Mouse (Mus musculus) neural tube, embryonic 15.5 days (tissue): Measurements from ENCODE around the gene Ugcg. TPM values are rescaled to one million over a fixed set of nuclear protein-coding genes. Genes with fewer than 3 reads are reported as not detected.

Experiments used
- ATAC-seq: fragments of 200-750 bp; cut with Nextera tagmentation; 2 replicates; pipeline ENCODE4 v1.8.0; 2017; ENCODE audit warnings: mild to moderate bottlenecking, moderate TSS enrichment, moderate library complexity; ENCODE audit not compliant: low FRiP score
- H3K27ac ChIP-seq: fragments of 300-500 bp; sonication (generic); replicated peaks from 2 replicates; pipeline ENCODE4 v1.5.1; 2015; ENCODE audit warnings: mild to moderate bottlenecking, inconsistent platforms
- H3K27me3 ChIP-seq: fragments of 300-500 bp; sonication (generic); replicated peaks from 2 replicates; pipeline ENCODE4 v1.6.1; 2015; ENCODE audit warnings: inconsistent platforms
- H3K36me3 ChIP-seq: fragments of 300-500 bp; sonication (generic); 2 replicates; pipeline ENCODE4 v1.6.1; 2015; ENCODE audit warnings: inconsistent platforms
- H3K4me1 ChIP-seq: fragments of 300-500 bp; sonication (generic); 2 replicates; pipeline ENCODE4 v1.6.1; 2015; ENCODE audit warnings: inconsistent platforms
- H3K4me2 ChIP-seq: fragments of 300-500 bp; sonication (generic); 2 replicates; pipeline ENCODE4 v1.6.1; 2015; ENCODE audit warnings: inconsistent platforms, mild to moderate bottlenecking, moderate library complexity
- H3K4me3 ChIP-seq: fragments of 300-500 bp; sonication (generic); replicated peaks from 2 replicates; pipeline ENCODE4 v1.5.1; 2015; ENCODE audit warnings: mild to moderate bottlenecking, inconsistent platforms
- H3K9ac ChIP-seq: fragments of 300-500 bp; sonication (generic); replicated peaks from 2 replicates; pipeline ENCODE4 v1.6.1; 2015; ENCODE audit warnings: mild to moderate bottlenecking, inconsistent platforms
- H3K9me3 ChIP-seq: fragments of 300-500 bp; sonication (generic); replicated peaks from 2 replicates; pipeline ENCODE4 v1.6.1; 2016; ENCODE audit warnings: inconsistent platforms
- WGBS: fragments of 180-500 bp; shearing (Covaris S2); methylation state at CpG from one replicate; pipeline ENCODE4 v1.1.7; 2015; ENCODE audit warnings: mixed read lengths; 5-methylcytosine and 5-hydroxymethylcytosine counted together
- polyA plus RNA-seq: library from polyadenylated mRNA; unstranded; fragments of >200 nt; fragmentation: Nextera tagmentation; extraction: Ambion mirVana; gene quantifications from 2 replicates; pipeline ENCODE4 v1.2.1, GENCODE M21; 2015

Ugcg gene
- polyA plus RNA-seq, 1 experiment from 2014 or later: 16.7 TPM

DNA sequence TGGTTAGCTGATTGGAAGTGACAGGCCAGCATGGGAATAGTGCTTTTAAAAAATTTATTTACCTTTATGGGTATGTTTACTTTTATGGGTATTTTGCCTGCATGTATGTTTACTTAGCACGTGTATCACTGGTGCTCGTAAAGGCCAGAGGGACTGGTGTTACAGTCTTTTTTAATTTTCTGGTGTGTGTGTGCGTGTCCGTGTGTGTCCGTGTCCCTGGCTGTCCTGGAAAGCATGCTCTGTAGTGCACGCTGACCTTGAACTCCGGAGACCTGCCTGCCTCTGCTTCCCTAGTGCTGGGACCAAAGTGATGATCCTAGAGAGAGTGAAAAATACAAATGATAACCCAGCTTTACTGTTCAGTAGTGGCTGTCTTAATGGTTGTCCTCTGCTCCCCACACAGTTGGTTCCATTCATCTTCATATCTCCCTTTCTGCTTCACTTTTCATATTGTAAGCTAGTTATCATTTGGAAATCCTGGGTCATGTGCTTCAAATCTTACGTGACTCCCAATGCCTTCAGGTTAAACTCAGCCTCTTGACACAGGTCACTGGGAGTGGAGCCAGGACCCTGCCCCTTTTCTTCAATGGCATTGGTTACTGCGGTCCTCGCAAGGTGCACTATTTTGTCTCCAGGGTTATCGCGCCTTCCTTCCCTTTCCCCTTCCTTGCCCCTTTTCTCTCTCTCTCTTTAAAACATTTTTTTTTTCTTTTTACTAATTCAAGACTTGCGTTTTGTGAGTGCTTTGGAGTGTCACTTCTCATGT is 5.9 kb downstream of the Ugcg start:
- 87% methylated on average over 13 of the region's 13 CpGs for WGBS

DNA sequence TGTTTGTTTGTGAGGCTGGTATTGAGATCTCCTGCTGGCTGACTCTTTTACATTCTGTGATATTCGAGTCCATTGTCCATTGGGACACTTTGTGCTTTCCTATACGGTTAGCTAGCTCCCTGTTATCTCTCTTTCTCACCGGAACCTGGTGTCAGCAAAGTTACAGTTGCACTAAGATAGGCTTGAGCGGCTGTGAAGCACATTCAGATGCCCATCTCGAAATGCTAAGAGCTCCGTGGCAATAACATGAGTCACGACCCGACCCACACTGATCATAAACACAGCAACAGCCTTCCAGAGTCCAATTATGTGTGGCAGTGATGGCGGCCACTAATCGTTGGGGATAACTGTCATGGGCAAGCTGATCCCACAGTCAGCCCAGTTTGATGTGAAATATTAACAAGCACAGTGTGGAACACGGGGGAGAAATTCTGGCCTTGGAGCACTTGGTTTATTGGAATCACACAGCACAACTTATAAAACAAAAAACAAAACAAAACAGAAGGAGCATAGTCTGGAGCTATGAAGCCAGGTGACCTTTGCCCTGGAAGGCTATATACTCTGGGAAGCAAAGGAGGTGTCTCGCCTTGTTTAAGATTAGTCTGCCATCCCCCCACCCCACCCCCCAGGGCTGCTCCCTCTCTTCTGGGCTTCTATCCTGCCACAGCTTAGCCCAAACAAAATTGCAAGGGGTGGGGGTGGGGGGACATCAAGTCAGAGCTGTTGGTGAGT is 7.5 kb downstream of the Ugcg start:
- Histone ChIP-seq H3K4me1 (peaks cover 46% of the 10 kb centered on the region), H3K9ac (no peak overlapping the region), H3K36me3 (no peaks in the 10 kb centered on the region), H3K27ac (peak overlapping the region; percentile 58), H3K9me3 (no peaks in the 10 kb centered on the region), H3K4me3 (no peak overlapping the region), H3K4me2 (0 out of 2 replicates have a peak overlapping the region, but pooled peaks have one; percentile 19), H3K27me3 (no peaks in the 10 kb centered on the region)
- WGBS: 16% methylated on average over 12 of the region's 12 CpGs
- ATAC-seq: peak; percentile 33; the same call in 1 of the 2 replicates

More for the DNA sequence above, 5.9 kb downstream of the Ugcg start:
- Histone ChIP-seq H3K9ac (no peak overlapping the region), H3K27me3 (no peaks in the 10 kb centered on the region), H3K9me3 (no peaks in the 10 kb centered on the region), H3K36me3 (no peaks in the 10 kb centered on the region), H3K27ac (no peak overlapping the region), H3K4me2 (no peak overlapping the region), H3K4me1 (peaks cover 48% of the 10 kb centered on the region), H3K4me3 (no peak overlapping the region)
- ATAC-seq: no peak

DNA sequence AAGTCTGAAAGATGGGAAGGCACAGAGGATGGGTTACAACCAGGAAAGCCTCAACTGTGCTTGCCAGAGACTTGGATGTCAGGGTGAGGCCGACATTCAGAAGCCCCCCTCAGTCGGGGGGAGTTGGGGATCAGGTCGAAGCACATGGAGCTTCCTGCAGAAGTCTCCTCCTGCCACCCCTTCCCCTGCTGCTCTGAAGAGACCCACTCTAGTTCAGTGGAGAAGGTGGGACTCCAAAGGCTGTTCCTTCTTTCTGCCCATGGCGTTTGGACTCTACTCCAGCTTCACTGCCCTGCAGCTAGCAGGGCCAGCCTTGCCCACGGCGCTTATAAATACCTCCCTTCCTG is 8.0 kb downstream of the Ugcg start:
- 36% methylated on average over 6 of the region's 6 CpGs for WGBS
- Histone ChIP-seq H3K4me1 (peaks cover 46% of the 10 kb centered on the region), H3K27me3 (no peaks in the 10 kb centered on the region), H3K4me2 (0 out of 2 replicates have a peak overlapping the region, but pooled peaks have one; percentile 19), H3K9me3 (no peaks in the 10 kb centered on the region), H3K27ac (peak overlapping the region; percentile 20), H3K9ac (no peak overlapping the region), H3K36me3 (no peaks in the 10 kb centered on the region), H3K4me3 (no peak overlapping the region)
- 0 out of 2 replicates have a peak, but pooled peaks have one; percentile 14 for ATAC-seq

DNA sequence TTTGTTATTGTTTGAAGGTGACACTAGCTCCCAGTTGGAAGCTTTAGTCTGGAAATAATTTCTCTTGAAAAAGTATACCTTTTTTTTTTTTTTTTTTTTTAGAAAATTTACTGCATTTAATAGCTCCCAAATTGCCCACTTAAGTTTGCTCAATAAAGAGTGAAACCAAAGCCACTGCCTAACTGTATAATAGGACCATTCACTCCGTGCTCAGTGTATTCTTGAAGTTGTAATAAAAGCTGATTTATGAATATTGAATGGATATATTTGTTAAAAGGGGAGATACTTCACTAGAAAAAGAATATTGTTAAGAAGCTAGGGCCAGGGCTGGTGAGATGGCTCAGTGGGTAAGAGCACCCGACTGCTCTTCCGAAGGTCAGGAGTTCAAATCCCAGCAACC is 8.4 kb downstream of the Ugcg start:
- H3K9ac ChIP-seq: no peak overlapping the region
- H3K4me1 ChIP-seq: peaks cover 42% of the 10 kb centered on the region
- H3K36me3 ChIP-seq: no peaks in the 10 kb centered on the region
- WGBS: 47% methylated on average over 3 of the region's 3 CpGs
- no peak for ATAC-seq
- H3K4me2 ChIP-seq: no peak overlapping the region
- no peak overlapping the region for H3K27ac ChIP-seq
- no peaks in the 10 kb centered on the region for H3K9me3 ChIP-seq
- H3K27me3 ChIP-seq: no peaks in the 10 kb centered on the region
- no peak overlapping the region for H3K4me3 ChIP-seq

DNA sequence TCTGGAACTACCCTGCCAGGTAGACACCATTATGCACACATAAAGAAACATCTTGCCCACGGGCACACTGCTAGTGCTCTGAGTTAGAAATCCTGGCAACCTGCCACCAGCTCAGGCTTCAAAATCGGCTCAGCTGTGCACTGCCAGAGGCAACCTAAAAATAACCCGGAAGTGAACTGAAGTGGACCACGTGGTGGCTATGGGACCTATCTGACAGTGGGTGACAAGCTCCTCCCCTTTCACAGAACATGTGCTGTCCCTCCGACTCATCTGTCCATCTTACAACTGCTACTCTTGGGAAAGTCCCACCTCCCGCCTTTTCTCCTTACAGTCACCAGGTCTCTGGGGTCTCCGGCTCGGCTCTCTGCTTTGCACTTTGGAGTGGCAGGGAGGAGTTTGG is 10.3 kb downstream of the Ugcg start:
- Histone ChIP-seq H3K27me3 (no peaks in the 10 kb centered on the region), H3K9me3 (no peaks in the 10 kb centered on the region), H3K9ac (no peak overlapping the region), H3K4me3 (no peak overlapping the region), H3K27ac (no peak overlapping the region), H3K4me2 (no peak overlapping the region), H3K4me1 (peaks cover 47% of the 10 kb centered on the region), H3K36me3 (no peaks in the 10 kb centered on the region)
- 35% methylated on average over 8 of the region's 8 CpGs for WGBS
- ATAC-seq: peak; percentile 58

DNA sequence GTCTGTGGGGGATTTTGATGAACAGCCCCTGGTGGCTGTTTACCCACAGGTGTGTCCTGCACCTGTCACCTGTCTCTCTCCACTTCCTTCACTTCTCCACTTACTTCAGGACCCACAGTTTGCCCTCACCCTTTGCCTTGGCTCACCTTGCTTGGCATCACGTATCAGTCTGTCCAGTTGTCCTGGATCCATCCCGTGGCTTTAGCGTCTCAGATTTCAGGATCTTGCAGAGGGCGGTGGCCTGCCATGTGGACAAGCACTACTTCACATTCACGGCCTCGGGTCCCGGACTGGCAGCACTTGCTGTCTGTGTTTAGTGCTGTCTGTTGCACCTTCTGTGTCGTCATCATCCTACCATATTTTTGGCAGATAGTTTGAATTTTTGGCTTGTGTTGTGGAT is 10.7 kb downstream of the Ugcg start:
- ATAC-seq: no peak
- Histone ChIP-seq H3K4me3 (no peak overlapping the region), H3K36me3 (no peaks in the 10 kb centered on the region), H3K4me2 (no peak overlapping the region), H3K27me3 (no peaks in the 10 kb centered on the region), H3K27ac (no peak overlapping the region), H3K9ac (no peak overlapping the region), H3K9me3 (no peaks in the 10 kb centered on the region), H3K4me1 (peaks cover 47% of the 10 kb centered on the region)
- 74% methylated on average over 8 of the region's 8 CpGs for WGBS

DNA sequence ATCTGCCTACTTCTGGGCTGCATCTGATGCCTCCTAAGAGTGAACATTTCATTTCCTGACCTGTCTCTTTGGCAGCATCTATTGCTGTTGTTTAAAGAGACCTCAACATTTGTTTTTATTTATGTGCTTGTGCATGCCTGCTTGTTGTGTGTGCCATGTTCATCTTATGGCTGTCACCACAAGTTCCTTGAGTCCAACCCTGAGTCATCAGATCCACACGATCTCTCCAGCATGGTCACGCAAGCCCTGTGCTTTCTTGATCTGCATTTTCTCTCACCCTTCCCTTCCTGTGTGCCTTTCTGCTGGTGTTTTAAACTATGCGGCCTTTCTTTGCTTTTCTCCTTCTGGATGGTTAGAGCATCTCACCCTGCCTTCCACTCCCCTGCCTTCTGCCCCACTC is 11.6 kb downstream of the Ugcg start:
- H3K9me3 ChIP-seq: no peaks in the 10 kb centered on the region
- 91% methylated on average over 3 of the region's 3 CpGs for WGBS
- H3K4me1 ChIP-seq: peaks cover 47% of the 10 kb centered on the region
- H3K27me3 ChIP-seq: no peaks in the 10 kb centered on the region
- ATAC-seq: no peak
- no peak overlapping the region for H3K4me3 ChIP-seq
- no peak overlapping the region for H3K9ac ChIP-seq
- H3K36me3 ChIP-seq: no peaks in the 10 kb centered on the region
- no peak overlapping the region for H3K27ac ChIP-seq
- H3K4me2 ChIP-seq: no peak overlapping the region

DNA sequence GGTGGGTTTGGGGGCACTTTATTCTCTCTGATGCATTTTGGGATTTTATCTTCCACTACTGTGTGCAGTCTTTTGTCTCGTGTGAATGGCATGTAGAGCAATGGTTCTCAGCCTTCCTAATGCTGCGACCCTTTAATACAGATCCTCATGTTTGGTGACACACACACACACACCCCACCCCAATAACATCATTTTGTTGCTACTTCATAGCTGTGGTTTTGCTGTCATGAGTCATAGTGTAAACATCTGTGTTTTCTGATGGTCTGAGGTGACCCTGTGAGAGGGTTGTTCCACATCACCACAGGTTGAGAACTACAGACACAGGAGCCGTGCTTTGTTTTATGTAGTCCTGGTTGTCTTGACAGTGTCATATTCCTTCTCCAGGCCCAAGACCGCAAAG is 15.6 kb downstream of the Ugcg start:
- H3K36me3 ChIP-seq: peaks cover 9% of the 10 kb centered on the region; the same call in 1 of the 2 replicates
- no peak overlapping the region for H3K27ac ChIP-seq
- no peak overlapping the region for H3K9ac ChIP-seq
- 89% methylated on average over 4 of the region's 4 CpGs for WGBS
- H3K27me3 ChIP-seq: no peaks in the 10 kb centered on the region
- H3K9me3 ChIP-seq: no peaks in the 10 kb centered on the region
- no peak for ATAC-seq
- no peak overlapping the region for H3K4me2 ChIP-seq
- no peak overlapping the region for H3K4me3 ChIP-seq
- peaks cover 21% of the 10 kb centered on the region for H3K4me1 ChIP-seq

DNA sequence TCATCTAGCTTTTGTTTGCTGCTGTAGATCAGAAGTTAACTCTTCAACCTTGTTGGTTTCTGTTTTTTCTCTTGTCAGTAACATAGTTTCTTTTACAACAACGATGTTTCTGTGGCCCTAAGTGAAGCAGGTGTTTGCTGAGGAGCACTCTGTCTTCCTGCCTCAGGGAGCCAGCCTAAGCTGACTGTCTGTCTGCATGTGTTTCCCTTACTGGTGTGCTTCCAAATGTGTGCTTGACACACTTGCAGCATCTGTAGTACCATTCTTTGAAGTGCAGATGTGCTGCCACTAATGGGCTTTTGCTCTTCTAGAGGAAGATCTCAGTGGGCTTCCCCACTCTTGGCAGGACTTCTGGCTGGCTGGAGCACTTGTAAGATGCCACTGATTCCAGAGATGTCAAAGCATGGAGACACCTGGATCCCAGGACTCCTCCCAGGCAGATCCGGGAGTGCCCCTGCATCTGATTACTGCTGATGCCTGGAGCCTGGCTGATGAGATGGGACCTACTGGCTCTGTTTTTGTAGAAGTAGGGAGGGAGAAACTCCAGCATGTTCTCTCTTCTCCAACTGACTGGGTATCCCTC is 16.8 kb downstream of the Ugcg start:
- peaks cover 9% of the 10 kb centered on the region; the same call in 1 of the 2 replicates for H3K36me3 ChIP-seq
- ATAC-seq: no peak
- H3K4me3 ChIP-seq: no peak overlapping the region
- no peaks in the 10 kb centered on the region for H3K9me3 ChIP-seq
- WGBS: 53% methylated on average over 2 of the region's 2 CpGs
- H3K27ac ChIP-seq: no peak overlapping the region
- peaks cover 15% of the 10 kb centered on the region; the same call in 1 of the 2 replicates for H3K4me1 ChIP-seq
- H3K27me3 ChIP-seq: no peaks in the 10 kb centered on the region
- no peak overlapping the region for H3K4me2 ChIP-seq
- no peak overlapping the region for H3K9ac ChIP-seq

DNA sequence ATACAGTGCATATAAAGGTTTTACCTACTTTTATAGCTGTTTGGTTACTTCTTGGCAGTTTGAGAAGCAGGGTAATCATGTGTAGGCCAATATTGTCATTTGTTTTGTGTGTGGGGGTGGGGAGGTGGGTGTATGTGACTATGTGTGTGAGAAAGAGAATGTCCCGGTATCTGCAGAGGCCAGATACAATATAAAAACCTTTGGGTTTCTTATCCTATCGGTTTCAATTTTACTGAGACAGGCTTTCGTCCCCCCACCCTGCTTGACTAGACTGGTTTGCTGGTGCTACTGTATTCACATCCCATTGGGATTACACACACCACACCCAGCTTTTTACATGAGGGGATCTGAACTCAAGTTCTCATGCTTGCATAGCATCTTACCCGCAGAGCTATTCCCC is 17.5 kb downstream of the Ugcg start:
- 83% methylated on average over 4 of the region's 4 CpGs for WGBS
- Histone ChIP-seq H3K9me3 (no peaks in the 10 kb centered on the region), H3K4me1 (peaks cover 10% of the 10 kb centered on the region; the same call in 1 of the 2 replicates), H3K4me2 (no peak overlapping the region), H3K27ac (no peak overlapping the region), H3K27me3 (no peaks in the 10 kb centered on the region), H3K9ac (no peak overlapping the region), H3K36me3 (peaks cover 9% of the 10 kb centered on the region; the same call in 1 of the 2 replicates), H3K4me3 (no peak overlapping the region)
- ATAC-seq: no peak

DNA sequence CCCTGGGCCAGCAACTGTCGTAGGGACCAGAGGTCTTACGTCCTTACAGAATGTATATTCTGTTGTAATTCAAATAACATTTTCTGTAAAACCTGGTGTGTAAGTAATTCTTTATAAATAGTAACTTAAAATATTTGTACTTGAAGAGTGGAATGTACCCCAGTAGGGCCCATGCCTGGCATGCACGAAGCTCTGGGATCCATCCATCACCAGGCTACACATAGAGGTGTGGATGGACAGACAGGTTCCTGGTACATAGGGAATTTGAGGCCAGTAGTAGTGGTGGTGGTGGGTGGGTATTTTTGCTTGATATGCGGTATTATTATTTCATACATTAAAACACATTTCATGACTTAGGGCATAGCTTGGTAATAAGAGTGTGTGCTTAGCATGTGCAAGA is 19.6 kb downstream of the Ugcg start:
- WGBS: 94% methylated on average over 4 of the region's 4 CpGs
- H3K36me3 ChIP-seq: peaks cover 9% of the 10 kb centered on the region; the same call in 1 of the 2 replicates
- no peak overlapping the region for H3K4me3 ChIP-seq
- H3K4me1 ChIP-seq: peaks cover 9% of the 10 kb centered on the region; the same call in 1 of the 2 replicates
- no peak for ATAC-seq
- H3K27me3 ChIP-seq: no peaks in the 10 kb centered on the region
- H3K9me3 ChIP-seq: no peaks in the 10 kb centered on the region
- no peak overlapping the region for H3K9ac ChIP-seq
- H3K4me2 ChIP-seq: no peak overlapping the region
- H3K27ac ChIP-seq: no peak overlapping the region
